Mouse (Mus musculus): Measurements from ENCODE around the gene Dctn1. TPM values are rescaled to one million over a fixed set of nuclear protein-coding genes. Genes with fewer than 3 reads are reported as not detected.

Dctn1 gene
- total RNA-seq, 2 experiments from 2014 or later = 121 to 128 TPM

- intact Hi-C loops (cut with DNase I) = no loop called here
- DNase-seq = peak; percentile 61 to 65
These were observed 3.0 kb upstream of the Dctn1 start for GRCm38 (mm10) chr6:83162701-83163100.

GRCm38 (mm10) chr6:83165026-83165606 is 604 bp upstream of the Dctn1 start:
- no peak for DNase-seq
- intact Hi-C loops (cut with DNase I) = no loop called here

- intact Hi-C loops (cut with DNase I) = no loop called here
- DNase-seq = no peak
These were observed 517 bp downstream of the Dctn1 start for GRCm38 (mm10) chr6:83166243-83166630.

GRCm38 (mm10) chr6:83169872-83170271 is 4.2 kb downstream of the Dctn1 start:
- DNase-seq = no peak
- intact Hi-C loops (cut with DNase I) = no loop called here

GRCm38 (mm10) chr6:83171063-83171462 is 5.3 kb downstream of the Dctn1 start:
- DNase-seq = no peak
- intact Hi-C loops (cut with DNase I) = no loop called here

GRCm38 (mm10) chr6:83172240-83172920 is 6.7 kb downstream of the Dctn1 start:
- intact Hi-C loops (cut with DNase I) = no loop called here
- no peak for DNase-seq

GRCm38 (mm10) chr6:83175996-83176395 is 10.3 kb downstream of the Dctn1 start:
- intact Hi-C loops (cut with DNase I) = no loop called here
- no peak for DNase-seq

GRCm38 (mm10) chr6:83179390-83180117 is 13.8 kb downstream of the Dctn1 start:
- peak in 1 of 2 experiments; percentile 32 for DNase-seq
- intact Hi-C loops (cut with DNase I) = no loop called here

- DNase-seq = no peak
- intact Hi-C loops (cut with DNase I) = no loop called here
These were observed 14.9 kb downstream of the Dctn1 start for GRCm38 (mm10) chr6:83180605-83181004.

GRCm38 (mm10) chr6:83184858-83185435 is 19.2 kb downstream of the Dctn1 start:
- intact Hi-C loops (cut with DNase I) = no loop called here
- peak in 1 of 2 experiments; percentile 32 for DNase-seq

- intact Hi-C loops (cut with DNase I) = no loop called here
- peak; percentile 50 to 55 for DNase-seq
These were observed 20.5 kb downstream of the Dctn1 start for GRCm38 (mm10) chr6:83185895-83186861.

- DNase-seq = no peak
- intact Hi-C loops (cut with DNase I) = no loop called here
These were observed 21.2 kb downstream of the Dctn1 start for GRCm38 (mm10) chr6:83186946-83187345.

- no peak for DNase-seq
- intact Hi-C loops (cut with DNase I) = no loop called here
These were observed 27.9 kb downstream of the Dctn1 start for GRCm38 (mm10) chr6:83193571-83193970.

GRCm38 (mm10) chr6:83197345-83198004 is 31.8 kb downstream of the Dctn1 start:
- DNase-seq = peak; percentile 36 to 54
- intact Hi-C loops (cut with DNase I) = no loop called here

GRCm38 (mm10) chr6:83203320-83203719 is 37.6 kb downstream of the Dctn1 start:
- intact Hi-C loops (cut with DNase I) = no loop called here
- no peak for DNase-seq

- intact Hi-C loops (cut with DNase I) = no loop called here
- DNase-seq = no peak
These were observed 40.1 kb downstream of the Dctn1 start for GRCm38 (mm10) chr6:83205851-83206250.

GRCm38 (mm10) chr6:83206321-83206720 is 40.6 kb downstream of the Dctn1 start:
- no peak for DNase-seq
- intact Hi-C loops (cut with DNase I) = no loop called here

- intact Hi-C loops (cut with DNase I) = no loop called here
- no peak for DNase-seq
These were observed 41.8 kb downstream of the Dctn1 start for GRCm38 (mm10) chr6:83207361-83208049.

- intact Hi-C loops (cut with DNase I) = no loop called here
- no peak for DNase-seq
These were observed 42.3 kb downstream of the Dctn1 start for GRCm38 (mm10) chr6:83208050-83208400.
